Mouse (Mus musculus) frontal cortex, postnatal 25 days (tissue): ENCODE measurements around the gene Ankrd33.

Experiments
- DNase-seq, 2 experiments: peaks; one replicate each; pipeline ENCODE4 v3.0.0; 2022; ENCODE audit warnings: low spot score in 2 of 2

Gene Ankrd33

DNA sequence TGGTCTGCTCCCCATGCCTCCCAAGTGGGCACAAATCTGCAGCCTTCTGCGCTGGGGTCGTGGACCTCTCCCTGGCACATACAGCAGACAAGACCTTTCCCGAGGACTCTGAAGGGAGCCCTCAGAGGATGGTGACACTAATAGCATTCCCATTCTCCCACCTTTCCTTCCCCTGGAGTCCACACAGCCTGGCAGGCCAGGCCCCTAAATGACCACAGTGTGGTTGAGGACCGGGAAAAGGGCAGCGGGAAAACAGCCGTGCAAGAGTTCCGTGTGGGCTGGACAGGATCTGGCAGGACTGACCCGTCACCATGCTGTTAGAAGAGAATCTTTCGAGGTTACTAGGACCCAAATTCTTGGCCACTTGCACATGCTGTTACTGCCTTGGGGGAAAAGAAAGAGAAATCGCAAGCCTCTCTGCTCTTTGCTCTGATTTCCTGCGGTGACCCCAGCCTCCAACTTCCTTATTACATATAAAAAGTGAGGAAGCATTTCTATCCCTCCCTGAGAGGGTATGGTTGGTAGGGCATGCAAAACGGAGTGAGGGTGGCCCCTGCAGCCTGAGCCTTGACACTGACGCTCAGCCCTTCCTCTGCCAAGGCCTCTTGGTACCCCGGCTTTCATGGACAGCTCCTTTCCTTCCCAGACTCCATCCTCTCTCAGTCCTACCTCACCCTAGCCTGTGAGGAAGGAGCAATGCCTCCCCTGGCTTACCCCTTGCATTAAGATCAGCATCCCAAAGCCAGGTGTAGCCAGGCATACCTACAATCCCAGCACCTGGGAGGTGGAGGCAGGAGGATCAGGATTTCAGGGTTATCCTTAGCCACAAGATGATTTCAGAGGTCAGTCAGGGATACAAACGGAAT is 30.8 kb downstream of the Ankrd33 start:
- no peak for DNase-seq

DNA sequence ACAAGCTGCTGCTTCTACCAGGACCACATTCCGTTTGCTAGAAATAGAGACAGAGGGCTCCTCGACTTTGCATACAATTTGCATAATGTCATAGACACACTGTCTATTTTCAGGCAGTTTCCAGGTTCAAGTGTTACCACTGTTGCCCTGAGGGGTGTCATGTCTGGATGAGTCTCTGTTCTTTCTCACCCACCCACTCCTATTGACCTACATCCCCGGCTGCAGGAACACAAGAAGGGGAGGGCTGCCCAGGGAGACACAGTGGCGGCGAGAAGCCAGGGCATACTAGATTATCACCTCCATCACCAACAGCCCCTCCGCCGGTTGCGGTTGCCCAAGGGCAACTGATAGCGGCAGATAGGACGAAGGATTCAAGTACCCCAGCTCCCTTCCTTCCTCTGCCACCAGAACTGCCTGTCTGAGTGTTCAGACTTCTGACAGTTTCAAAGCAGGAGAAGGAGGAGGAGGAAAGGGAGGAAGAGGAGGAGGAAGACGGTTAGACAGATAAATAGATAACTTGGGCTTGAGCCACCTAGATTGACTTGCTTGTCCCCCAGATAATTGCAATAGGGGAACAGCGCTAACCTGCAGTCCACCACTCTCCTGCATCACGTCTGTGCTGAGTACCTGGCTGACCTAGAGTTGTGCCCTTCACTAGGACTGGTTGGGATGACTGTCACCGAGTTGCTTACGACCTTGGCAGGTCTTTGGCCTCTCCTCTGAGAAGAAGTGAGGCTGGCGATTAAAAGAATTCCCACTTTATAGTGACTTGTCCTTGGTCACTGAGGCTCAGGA is 31.8 kb downstream of the Ankrd33 start:
- no peak for DNase-seq

DNA sequence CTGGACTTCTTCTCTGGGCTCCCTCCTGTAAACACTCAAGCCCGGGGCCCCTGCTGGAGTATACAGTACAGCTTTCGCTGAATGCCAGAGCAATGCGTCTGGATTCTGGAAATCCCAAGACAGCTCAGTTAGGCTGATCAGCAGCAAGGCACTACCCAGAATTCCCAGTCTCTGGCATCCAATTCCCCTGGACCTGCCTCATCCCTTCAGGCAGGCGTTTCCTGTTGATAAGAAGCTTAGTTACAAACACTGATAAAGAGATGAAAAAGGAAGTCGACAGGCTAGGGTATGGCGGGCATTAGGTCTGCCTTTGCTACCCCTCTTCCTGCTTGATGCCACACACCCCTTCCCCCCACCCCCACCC is 32.3 kb downstream of the Ankrd33 start:
- no peak for DNase-seq

DNA sequence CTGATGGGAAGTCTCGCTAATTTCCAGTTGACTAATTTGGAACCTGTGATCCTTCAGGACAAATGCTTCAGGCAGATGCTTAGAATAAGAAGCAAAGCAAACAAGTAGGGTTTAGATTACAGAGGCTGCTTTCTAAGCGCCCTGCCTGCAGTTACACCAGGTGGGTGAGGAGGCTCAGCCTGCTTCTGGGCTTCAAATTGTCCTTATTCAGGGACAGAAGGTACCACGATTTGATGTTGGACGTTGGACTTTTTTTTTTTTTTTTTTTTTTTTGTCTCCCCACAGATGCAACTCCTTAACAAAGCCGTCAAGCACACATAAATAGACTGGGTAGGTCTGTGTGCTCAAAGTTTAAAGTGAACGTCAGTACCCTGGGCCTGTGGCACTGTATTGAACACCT is 33.0 kb downstream of the Ankrd33 start:
- no peak for DNase-seq

DNA sequence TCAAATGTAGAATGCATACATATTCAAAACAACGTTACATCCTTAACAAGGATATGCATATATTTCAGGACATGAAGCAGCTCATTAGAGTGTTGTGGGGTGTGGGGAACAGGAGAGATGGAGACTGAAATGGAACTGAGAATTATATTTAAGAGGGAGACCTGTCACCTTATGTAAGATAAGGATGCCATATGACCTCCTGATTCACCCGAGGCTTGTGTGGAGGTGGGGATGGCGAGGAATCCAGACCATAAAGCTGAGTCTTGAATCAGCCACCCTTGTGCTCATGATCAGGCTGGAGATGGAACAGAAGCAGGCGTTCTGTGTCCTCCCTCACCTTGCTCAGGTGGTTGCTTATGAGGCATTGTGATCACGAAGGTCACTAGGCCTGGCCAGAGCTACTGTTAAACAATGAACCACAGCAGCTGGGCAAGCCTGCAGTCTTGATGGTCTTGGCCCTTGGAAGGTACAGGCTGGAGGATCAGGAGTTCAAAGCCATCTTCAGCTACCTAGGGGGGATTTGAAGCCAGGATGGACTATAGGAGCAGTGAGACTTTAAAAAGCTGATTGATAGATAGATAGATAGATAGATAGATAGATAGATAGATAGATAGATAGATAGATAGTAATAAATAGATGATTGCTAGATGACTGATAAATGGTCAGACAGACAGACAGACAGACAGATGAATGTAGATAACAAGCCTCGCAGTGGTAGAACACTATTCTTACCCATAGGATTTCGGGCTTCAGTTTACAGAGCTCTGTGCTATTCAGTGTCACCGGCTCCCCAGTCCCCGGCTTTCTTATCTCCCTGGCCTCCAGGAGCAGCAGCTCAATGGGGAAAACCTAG is 36.1 kb downstream of the Ankrd33 start:
- DNase-seq, result no peak

DNA sequence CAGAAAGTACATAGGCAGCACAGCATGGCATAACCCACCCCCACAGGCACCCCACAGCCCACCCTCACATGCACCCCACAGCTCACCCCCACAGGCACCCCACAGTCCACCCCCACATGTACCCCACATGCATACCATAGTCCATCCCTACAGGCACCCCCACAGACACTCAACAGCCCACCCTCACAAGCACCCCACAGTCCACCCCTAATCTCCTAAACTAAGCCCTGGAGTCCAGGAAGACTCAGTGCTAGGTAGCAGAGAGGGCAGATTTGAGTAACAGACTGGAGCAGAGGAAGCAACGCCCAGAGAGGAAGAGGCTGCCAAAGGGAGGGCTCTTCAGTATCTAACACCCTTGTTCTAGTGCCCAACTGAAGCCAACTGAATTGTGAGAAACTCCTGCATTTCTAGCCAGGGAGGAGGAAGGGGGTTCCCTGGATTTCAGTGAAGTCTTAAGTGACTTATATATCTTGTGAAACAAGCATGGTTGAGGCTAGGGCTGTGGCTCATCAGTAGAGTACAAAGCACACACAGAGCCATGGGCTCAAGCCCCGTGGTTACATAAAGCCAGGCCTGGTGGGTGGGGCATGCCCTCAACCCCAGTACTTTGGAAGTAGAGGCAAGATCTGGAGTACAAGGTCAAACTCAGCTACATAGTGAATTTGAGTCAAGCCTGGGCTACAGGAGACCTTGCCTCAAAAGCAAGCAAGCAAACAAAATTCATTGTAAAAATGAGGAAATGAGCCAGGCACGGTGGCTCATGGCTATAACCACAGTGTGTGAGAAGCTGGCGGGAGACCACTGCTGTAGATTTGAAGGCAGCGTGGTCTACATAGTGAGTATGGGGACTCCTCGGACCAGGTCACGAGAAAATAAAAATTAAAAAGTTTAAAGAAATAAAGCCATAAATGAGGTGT is 39.4 kb downstream of the Ankrd33 start:
- no peak for DNase-seq

DNA sequence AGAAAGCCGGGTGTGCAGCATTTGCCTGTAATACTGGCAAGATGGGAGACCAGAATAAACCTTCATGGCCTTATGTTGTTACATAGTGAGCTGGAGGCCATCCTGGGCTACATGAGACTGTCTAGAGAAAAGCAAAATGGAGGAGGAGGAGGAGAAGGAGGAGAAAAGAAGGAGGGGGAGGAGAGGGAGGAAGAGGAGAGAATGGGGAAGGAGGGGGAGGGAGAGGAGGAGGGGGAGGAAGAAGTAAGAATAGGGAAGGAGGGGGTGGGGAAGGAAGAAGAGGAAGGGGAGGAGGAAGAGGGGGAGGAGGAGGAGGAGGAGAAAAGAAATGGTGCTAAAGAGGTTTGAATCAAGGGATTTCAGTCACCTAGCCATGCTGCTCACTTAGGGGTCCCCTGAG is 44.6 kb downstream of the Ankrd33 start:
- DNase-seq, result no peak

DNA sequence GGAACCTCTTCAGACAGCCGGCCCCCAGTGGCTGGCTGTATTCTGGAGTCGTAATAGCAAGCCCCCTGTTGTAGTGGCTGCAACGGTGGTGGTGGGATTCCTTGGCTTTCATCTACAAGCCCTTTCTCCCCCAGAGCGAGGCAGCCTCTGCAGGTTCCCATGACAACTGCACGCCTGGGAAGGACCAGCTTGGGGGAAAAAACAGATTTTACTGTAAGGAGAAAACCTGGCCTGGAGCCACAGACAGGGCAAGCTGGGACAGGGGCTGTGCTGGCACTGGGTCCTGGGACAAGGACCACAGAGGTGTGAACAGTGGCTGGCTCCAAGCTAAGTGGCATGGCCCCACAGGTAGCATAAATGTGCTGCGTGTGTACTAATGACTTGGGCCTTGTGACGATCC is 45.0 kb downstream of the Ankrd33 start:
- no peak for DNase-seq

DNA sequence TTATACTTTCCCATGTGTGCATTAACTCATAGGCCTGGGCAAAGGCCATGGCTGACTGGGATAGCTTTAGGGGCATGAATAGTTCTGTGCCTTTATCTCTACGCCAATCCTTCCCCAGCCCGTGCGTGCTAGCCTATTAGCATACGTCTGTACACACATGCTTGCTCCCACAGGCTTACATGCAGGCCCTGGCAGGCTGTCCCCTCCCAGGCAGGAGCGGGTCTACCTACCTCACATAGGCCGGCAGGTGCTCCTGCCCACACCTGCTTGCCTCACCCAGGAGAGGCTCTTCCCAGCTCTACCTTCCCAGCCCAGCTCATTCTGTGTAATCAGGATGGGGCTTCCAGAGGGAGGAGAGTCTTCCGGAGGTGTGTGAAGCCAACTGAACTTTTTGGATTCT is 46.0 kb downstream of the Ankrd33 start:
- no peak for DNase-seq

DNA sequence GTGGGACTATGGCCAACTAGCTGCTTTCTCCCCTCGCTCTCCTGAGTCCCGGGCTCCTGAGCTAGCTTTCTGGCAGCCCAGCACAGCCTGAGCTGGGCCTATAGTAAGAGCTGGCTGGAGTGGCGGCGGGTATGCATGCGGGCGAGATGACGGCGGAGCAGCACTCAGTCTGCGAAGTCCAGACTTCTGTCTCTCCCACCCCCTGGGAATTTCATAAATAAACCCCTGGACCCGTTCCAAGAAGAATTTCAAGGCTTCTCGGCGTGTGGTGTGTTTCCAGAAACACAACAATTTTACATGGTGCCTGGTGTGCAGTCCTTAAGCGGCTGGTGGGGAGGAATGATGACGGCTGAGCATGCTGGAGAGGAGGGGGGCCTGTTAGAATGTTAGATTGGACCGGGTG is 47.5 kb downstream of the Ankrd33 start:
- DNase-seq, result no peak

DNA sequence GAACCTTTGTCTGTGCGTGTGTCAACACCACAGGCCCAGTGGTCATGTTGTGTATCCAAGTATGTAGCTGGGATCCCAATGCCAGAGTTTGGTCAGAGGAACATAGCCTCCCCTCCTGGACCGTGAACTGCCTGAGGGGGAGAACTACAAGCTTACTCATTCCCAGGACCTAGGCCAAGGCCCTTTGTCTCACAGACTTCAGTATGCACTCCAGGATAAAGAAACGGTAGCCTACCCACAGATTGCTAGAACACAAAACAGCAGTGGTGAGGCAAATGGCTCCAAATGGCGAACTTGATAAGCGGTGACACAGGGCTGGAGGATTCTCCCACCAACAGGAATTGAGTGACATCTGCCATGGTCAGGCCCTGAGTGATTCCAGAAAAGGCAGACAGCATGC is 48.3 kb downstream of the Ankrd33 start:
- DNase-seq, result no peak

DNA sequence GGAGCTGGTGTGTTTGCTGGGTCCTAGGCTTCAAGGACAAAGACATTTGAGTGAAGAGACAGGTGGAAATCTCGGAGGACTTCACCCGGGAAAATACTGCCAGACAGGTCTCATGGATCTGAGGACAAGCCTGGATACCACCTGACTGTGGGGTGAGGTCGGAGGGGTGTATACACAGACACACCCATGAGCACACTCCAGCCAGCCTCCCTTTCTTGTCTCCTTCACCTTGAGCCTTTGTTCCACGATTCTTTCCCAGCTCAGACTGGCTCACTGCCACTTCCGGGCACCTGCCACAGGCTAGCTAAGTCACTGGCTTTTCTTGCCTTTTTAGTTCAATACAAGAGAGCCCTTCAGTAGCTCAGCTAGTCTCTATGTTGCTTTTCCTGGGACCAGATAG is 48.7 kb downstream of the Ankrd33 start:
- no peak for DNase-seq

DNA sequence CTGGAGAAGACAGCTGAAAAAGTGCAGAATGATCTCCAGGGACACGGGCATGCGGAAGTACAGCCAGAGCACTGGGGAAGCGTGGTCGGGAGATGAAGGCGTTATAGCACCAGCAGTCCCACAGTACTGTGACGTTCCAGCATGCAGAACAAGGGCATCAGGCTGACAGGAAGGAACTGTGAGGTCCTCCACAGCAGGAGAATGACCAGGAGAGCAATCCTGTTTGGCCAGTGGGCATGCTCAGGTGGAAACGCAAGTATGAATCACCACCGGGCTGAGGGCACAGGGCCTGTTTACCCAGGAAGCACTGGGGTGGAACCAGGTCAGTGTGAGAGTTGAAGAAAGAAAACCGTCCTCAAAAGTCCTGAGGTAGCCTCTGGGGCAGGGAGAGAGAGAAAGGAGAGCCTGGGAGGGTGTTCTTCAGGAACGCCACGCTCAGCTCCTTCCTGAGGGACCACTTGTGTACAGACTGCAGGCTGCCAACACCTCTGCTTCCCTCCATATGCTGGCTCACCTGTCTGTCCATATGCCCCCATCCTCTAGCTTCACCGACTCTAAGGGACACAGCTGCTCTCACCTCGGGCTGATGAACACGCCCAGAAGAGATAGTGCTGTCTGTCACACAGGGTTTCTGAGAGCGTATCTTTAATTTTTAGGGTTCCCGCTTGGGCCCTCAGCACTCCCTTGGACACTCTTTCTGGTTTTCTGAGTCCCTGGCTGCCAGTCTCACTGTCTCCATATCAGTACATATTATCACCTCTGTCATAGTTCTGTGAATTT is 50.3 kb downstream of the Ankrd33 start:
- no peak for DNase-seq

DNA sequence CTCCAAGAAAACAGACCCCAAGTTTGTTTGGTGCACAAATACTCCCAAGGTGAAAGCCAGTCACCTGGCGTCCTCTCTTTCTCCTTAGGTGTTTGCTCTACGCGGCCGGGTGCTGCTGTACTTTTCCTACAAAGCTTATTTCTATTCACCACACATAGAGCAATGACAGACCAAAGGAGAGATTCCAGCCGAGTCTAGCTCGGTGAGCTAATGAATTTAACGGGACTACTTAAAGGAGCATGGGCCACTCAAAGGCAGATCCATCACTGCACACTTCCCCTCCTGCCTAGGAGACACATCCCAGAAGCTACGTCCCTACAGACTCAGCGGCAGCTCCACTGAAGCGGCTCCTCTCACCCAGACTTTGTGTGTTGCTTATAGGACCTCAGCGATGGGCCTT is 52.0 kb downstream of the Ankrd33 start:
- DNase-seq, result no peak
